Mouse (Mus musculus) heart, adult 2 months (tissue): ENCODE results near the gene Pgpep1.

ENCODE experiments used
- CTCF ChIP-seq: fragments of 200-600 bp; IDR thresholded peaks from 2 replicates; pipeline ENCODE4 v1.8.1; 2022; ENCODE audit warnings: antibody characterized with exemption, mild to moderate bottlenecking, moderate library complexity
- EP300 ChIP-seq: fragments of 200-500 bp; IDR thresholded peaks from 2 replicates; pipeline ENCODE4 v1.6.1; 2011; ENCODE audit warnings: low read depth, low read length, control low read depth; ENCODE audit not compliant: insufficient read depth
- POLR2A ChIP-seq: fragments of 200-500 bp; IDR thresholded peaks from 2 replicates; pipeline ENCODE4 v1.6.1; 2011; ENCODE audit warnings: mild to moderate bottlenecking, low read depth, low read length, control low read depth; ENCODE audit not compliant: insufficient read depth

GRCm38 (mm10) chr8:70643019-70643418 lies 17.2 kb downstream of the Pgpep1 start:
- no peak for TF ChIP-seq CTCF
- no peak for TF ChIP-seq POLR2A
- no peak for TF ChIP-seq EP300
